Comparison of ENCODE assay signal across 31 mouse cellular contexts in genomic region chr17:47384064-47384463, GRCm38 (mm10). TPM values are rescaled to one million over a fixed set of nuclear protein-coding genes. Genes with fewer than 3 reads are reported as not detected.
DNase-seq lines count a peak whose midpoint lies in the region; ATAC-seq and TF ChIP-seq lines count a peak whose summit lies in the region.
"Had no signal": no experiment of that assay in that cellular context is flagged by ENCODE, and none has a peak within 500 bp of the region (broad histone marks: within the 10 kb centered on the region; RNA-seq: fewer than 3 reads in every experiment).

No protein-coding gene starts in this region.

- H3K27me3 ChIP-seq in heart, postnatal 0 days (ENCODE audit: control insufficient read depth, insufficient read depth, low read length), result no peaks in the 10 kb centered on the region
- H3K27me3 ChIP-seq in midbrain, postnatal 0 days (ENCODE audit: insufficient read depth, low read length), result no peaks in the 10 kb centered on the region
- no peaks in the 10 kb centered on the region for H3K27me3 ChIP-seq in midbrain, embryonic 10.5 days (ENCODE audit: low read depth, poor library complexity, severe bottlenecking)
- H3K27me3 ChIP-seq: embryonic facial prominence, embryonic 12.5 days; forebrain, embryonic 13.5 days; hindbrain, embryonic 13.5 days; kidney, embryonic 15.5 days had no signal

- intact Hi-C loops in left cerebral cortex, adult 2 months (cut with DNase I), result no loop called here
- intact Hi-C loops in left cerebral cortex, postnatal 4 days (cut with DNase I), result loop anchor here (10.0 kb wide), 1 partner anchor 221 kb away; no protein-coding TSS in a partner anchor

- no peaks in the 10 kb centered on the region for H3K4me1 ChIP-seq in heart, postnatal 0 days (ENCODE audit: control insufficient read depth, insufficient read depth)
- H3K4me1 ChIP-seq in midbrain, postnatal 0 days (ENCODE audit: insufficient read depth, low read length), result no peaks in the 10 kb centered on the region
- H3K4me1 ChIP-seq in midbrain, embryonic 10.5 days, result peaks cover 26% of the 10 kb centered on the region
- no peaks in the 10 kb centered on the region for H3K4me1 ChIP-seq in embryonic fibroblast, embryonic 13.5 days (ENCODE audit: control insufficient read depth, insufficient read depth, low read length)
- H3K4me1 ChIP-seq: embryonic facial prominence, embryonic 12.5 days; hindbrain, embryonic 13.5 days; liver, embryonic 13.5 days had no signal

- TF ChIP-seq EP300 in heart, postnatal 0 days (IDR thresholded peaks at IDR 0.05; ENCODE audit: low read depth), result no peak

- DNase-seq in heart, postnatal 0 days (ENCODE audit: low spot score), result no peak
- DNase-seq in heart, postnatal 4 days, result no peak
- DNase-seq in left cerebral cortex, adult 2 months (ENCODE audit: extremely low spot score in 1 of 2, low spot score in 2 of 2), result no peak
- no peak for DNase-seq in left cerebral cortex, postnatal 4 days
- DNase-seq in midbrain, postnatal 0 days (ENCODE audit: low spot score), result no peak
- no peak for DNase-seq in midbrain, embryonic 10.5 days (ENCODE audit: low spot score)
- DNase-seq in retina, embryonic 14.5 days (ENCODE audit: low spot score), result no peak
- DNase-seq: B cell, adult 2 months; cerebellum, adult 18-20 months; cerebellum, postnatal 25 days; gastrocnemius, postnatal 10 days; heart, postnatal 10 days; kidney, postnatal 4 days; liver, embryonic 13.5 days; lung, postnatal 10 days had no signal

- H3K9ac ChIP-seq in heart, postnatal 0 days (replicated peaks; ENCODE audit: low read depth, low read length), result no peak overlapping the region
- H3K9ac ChIP-seq in midbrain, postnatal 0 days (replicated peaks; ENCODE audit: low read length, poor library complexity, severe bottlenecking), result no peak overlapping the region
- H3K9ac ChIP-seq: embryonic facial prominence, embryonic 12.5 days; forebrain, embryonic 13.5 days; hindbrain, embryonic 13.5 days; kidney, embryonic 15.5 days; liver, embryonic 13.5 days; midbrain, embryonic 12.5 days had no signal

- no peak for TF ChIP-seq POLR2A in embryonic fibroblast, embryonic 13.5 days (IDR thresholded peaks at IDR 0.05; ENCODE audit: low read depth, low read length)

- peaks cover 24% of the 10 kb centered on the region for H3K36me3 ChIP-seq in heart, postnatal 0 days (replicated peaks; ENCODE audit: control insufficient read depth, insufficient read depth, low read length)
- peaks cover 8% of the 10 kb centered on the region; the same call in 1 of the 2 replicates for H3K36me3 ChIP-seq in midbrain, postnatal 0 days (ENCODE audit: insufficient read depth, low read length)
- H3K36me3 ChIP-seq in midbrain, embryonic 10.5 days, result peaks cover 33% of the 10 kb centered on the region

- 0 out of 2 replicates have a peak, but pooled peaks have one; percentile 3 for TF ChIP-seq CTCF in heart, postnatal 0 days (IDR thresholded peaks at IDR 0.05; ENCODE audit: low read depth)
- TF ChIP-seq CTCF in left cerebral cortex, adult 2 months (IDR thresholded peaks at IDR 0.05), result peak; percentile 14
- TF ChIP-seq CTCF in midbrain, postnatal 0 days (IDR thresholded peaks at IDR 0.05), result peak; percentile 19; the same call in 1 of the 2 replicates
- peak; percentile 19; the same call in 1 of the 2 replicates for TF ChIP-seq CTCF in embryonic fibroblast, embryonic 13.5 days (IDR thresholded peaks at IDR 0.05; ENCODE audit: borderline replicate concordance, insufficient read depth, low read length)

- H3K4me2 ChIP-seq in heart, postnatal 0 days (ENCODE audit: low read depth, low read length), result no peak overlapping the region
- H3K4me2 ChIP-seq in midbrain, postnatal 0 days (ENCODE audit: low read depth, low read length, poor library complexity, severe bottlenecking), result no peak overlapping the region
- H3K4me2 ChIP-seq: embryonic facial prominence, embryonic 12.5 days; forebrain, embryonic 13.5 days; heart, embryonic 11.5 days; hindbrain, embryonic 13.5 days; kidney, embryonic 15.5 days; liver, embryonic 13.5 days; midbrain, embryonic 12.5 days had no signal

- WGBS in heart, postnatal 0 days, result 91% methylated on average over 3 of the region's 3 CpGs
- 92% methylated on average over 3 of the region's 3 CpGs for WGBS in midbrain, postnatal 0 days
- WGBS in midbrain, embryonic 10.5 days, result 94% methylated on average over 3 of the region's 3 CpGs

- H3K9me3 ChIP-seq in heart, postnatal 0 days (replicated peaks; ENCODE audit: control insufficient read depth, low read length), result no peaks in the 10 kb centered on the region
- no peaks in the 10 kb centered on the region for H3K9me3 ChIP-seq in midbrain, postnatal 0 days (ENCODE audit: low read length)
- peaks cover 10% of the 10 kb centered on the region; the same call in 1 of the 2 replicates for H3K9me3 ChIP-seq in midbrain, embryonic 10.5 days (replicated peaks)
- H3K9me3 ChIP-seq: embryonic facial prominence, embryonic 12.5 days; forebrain, embryonic 13.5 days; hindbrain, embryonic 13.5 days; kidney, embryonic 15.5 days; limb, embryonic 10.5 days; liver, embryonic 13.5 days; midbrain, embryonic 12.5 days had no signal

- no peak overlapping the region for H3K27ac ChIP-seq in heart, postnatal 0 days (ENCODE audit: low read depth)
- H3K27ac ChIP-seq in left cerebral cortex, adult 2 months, result no peak overlapping the region
- H3K27ac ChIP-seq in midbrain, postnatal 0 days (ENCODE audit: low read depth, low read length), result no peak overlapping the region
- H3K27ac ChIP-seq in midbrain, embryonic 10.5 days (replicated peaks), result no peak overlapping the region
- H3K27ac ChIP-seq in embryonic fibroblast, embryonic 13.5 days (ENCODE audit: insufficient read depth, low read length), result no peak overlapping the region
- H3K27ac ChIP-seq: embryonic facial prominence, embryonic 12.5 days; forebrain, embryonic 13.5 days; hindbrain, embryonic 13.5 days; kidney, embryonic 15.5 days; limb, embryonic 10.5 days; liver, embryonic 13.5 days; midbrain, embryonic 12.5 days had no signal

- no peak for ATAC-seq in heart, postnatal 0 days (ENCODE audit: insufficient read depth, low read depth)
- ATAC-seq in midbrain, postnatal 0 days (ENCODE audit: low FRiP score), result no peak
- ATAC-seq: forebrain, embryonic 13.5 days; inflammation-experienced regulatory T-cells, adult 6 months had no signal

- no peak overlapping the region for H3K4me3 ChIP-seq in heart, postnatal 0 days (ENCODE audit: low read depth, low read length)
- H3K4me3 ChIP-seq in left cerebral cortex, adult 2 months, result no peak overlapping the region
- no peak overlapping the region for H3K4me3 ChIP-seq in midbrain, postnatal 0 days (ENCODE audit: low read depth, low read length)
- no peak overlapping the region for H3K4me3 ChIP-seq in midbrain, embryonic 10.5 days
- H3K4me3 ChIP-seq in embryonic fibroblast, embryonic 13.5 days (ENCODE audit: insufficient read depth, low read length), result no peak overlapping the region
- H3K4me3 ChIP-seq: embryonic facial prominence, embryonic 12.5 days; erythroblast, embryonic 14.5 days; forebrain, embryonic 13.5 days; hindbrain, embryonic 13.5 days; kidney, embryonic 15.5 days; limb, embryonic 10.5 days; liver, embryonic 13.5 days; midbrain, embryonic 12.5 days had no signal

RNA-seq across cellular contexts. Expression of gene Guca1b, which starts 1.1 kb away (rescaled TPM):
- total RNA-seq in heart, postnatal 0 days (2014; rRNA removed; ENCODE audit: low replicate concordance), result not detected in 2 replicates
- polyA plus RNA-seq in heart, postnatal 0 days (2015; fragmentation: Nextera tagmentation; extraction: Ambion mirVana), result 0.32 and 0.38 TPM in 2 replicates
- total RNA-seq in heart, postnatal 4 days (2021), result under 1 TPM in 1 of 2 experiments, not detected in 1; 0.17 TPM
- total RNA-seq in left cerebral cortex, adult 2 months (2021), result 1 to 10 TPM; 1.8 to 2.9 TPM
- total RNA-seq in left cerebral cortex, postnatal 4 days (2021), result under 1 TPM; 0.56 to 0.92 TPM
- total RNA-seq in midbrain, postnatal 0 days (2014; rRNA removed), result 0.52 TPM in 1 of 2 replicates, not detected in the other
- 0.31 and 0.33 TPM in 2 replicates for polyA plus RNA-seq in midbrain, postnatal 0 days (2015; fragmentation: Nextera tagmentation; extraction: Ambion mirVana)
- 1.2 and 2.2 TPM in 2 replicates for polyA plus RNA-seq in midbrain, embryonic 10.5 days (2016; fragmentation: Nextera tagmentation; extraction: Ambion mirVana)
- 0.32 TPM in 1 of 2 replicates, not detected in the other for polyA plus RNA-seq in embryonic fibroblast, embryonic 13.5 days (2011; ENCODE audit: insufficient read length, low read depth, missing spikeins)
- polyA plus RNA-seq: erythroblast, embryonic 14.5 days had no signal

RNA-seq across cellular contexts. Expression of gene Mrps10, which starts 15.4 kb away (rescaled TPM):
- 28.5 and 34.9 TPM in 2 replicates for total RNA-seq in heart, postnatal 0 days (2014; rRNA removed; ENCODE audit: low replicate concordance)
- polyA plus RNA-seq in heart, postnatal 0 days (2015; fragmentation: Nextera tagmentation; extraction: Ambion mirVana), result 81.7 and 87.3 TPM in 2 replicates
- 10 to 100 TPM; 31.9 to 35.4 TPM for total RNA-seq in heart, postnatal 4 days (2021)
- 10 to 100 TPM; 28.4 to 29.1 TPM for total RNA-seq in left cerebral cortex, adult 2 months (2021)
- 10 to 100 TPM; 32.8 to 37.8 TPM for total RNA-seq in left cerebral cortex, postnatal 4 days (2021)
- total RNA-seq in midbrain, postnatal 0 days (2014; rRNA removed), result 28.4 and 33.3 TPM in 2 replicates
- polyA plus RNA-seq in midbrain, postnatal 0 days (2015; fragmentation: Nextera tagmentation; extraction: Ambion mirVana), result 70.1 and 79.4 TPM in 2 replicates
- 83.8 and 84.2 TPM in 2 replicates for polyA plus RNA-seq in midbrain, embryonic 10.5 days (2016; fragmentation: Nextera tagmentation; extraction: Ambion mirVana)
- polyA plus RNA-seq in embryonic fibroblast, embryonic 13.5 days (2011; ENCODE audit: insufficient read length, low read depth, missing spikeins), result 51.8 and 54.7 TPM in 2 replicates

RNA-seq across cellular contexts. Expression of gene Guca1a, which starts 16.3 kb away (rescaled TPM):
- not detected in 2 replicates for total RNA-seq in heart, postnatal 0 days (2014; rRNA removed; ENCODE audit: low replicate concordance)
- polyA plus RNA-seq in heart, postnatal 0 days (2015; fragmentation: Nextera tagmentation; extraction: Ambion mirVana), result 0.86 and 1.0 TPM in 2 replicates
- under 1 TPM; 0.41 to 0.52 TPM for total RNA-seq in heart, postnatal 4 days (2021)
- not detected for total RNA-seq in left cerebral cortex, adult 2 months (2021)
- under 1 TPM; 0.56 to 0.76 TPM for total RNA-seq in left cerebral cortex, postnatal 4 days (2021)
- not detected in 2 replicates for total RNA-seq in midbrain, postnatal 0 days (2014; rRNA removed)
- 1.3 and 1.5 TPM in 2 replicates for polyA plus RNA-seq in midbrain, postnatal 0 days (2015; fragmentation: Nextera tagmentation; extraction: Ambion mirVana)
- 5.2 and 5.8 TPM in 2 replicates for polyA plus RNA-seq in midbrain, embryonic 10.5 days (2016; fragmentation: Nextera tagmentation; extraction: Ambion mirVana)
- 1.6 and 3.8 TPM in 2 replicates for polyA plus RNA-seq in embryonic fibroblast, embryonic 13.5 days (2011; ENCODE audit: insufficient read length, low read depth, missing spikeins)
- total RNA-seq: neutrophil, adult 5-6 weeks had no signal
- polyA plus RNA-seq: erythroblast, embryonic 14.5 days; inflammation-experienced regulatory T-cells, adult 6 months had no signal

RNA-seq across cellular contexts. Expression of gene AI661453, which starts 52.4 kb away (rescaled TPM):
- 1.3 and 1.8 TPM in 2 replicates for total RNA-seq in heart, postnatal 0 days (2014; rRNA removed; ENCODE audit: low replicate concordance)
- polyA plus RNA-seq in heart, postnatal 0 days (2015; fragmentation: Nextera tagmentation; extraction: Ambion mirVana), result 0.92 and 1.0 TPM in 2 replicates
- 1 to 10 TPM; 2.2 to 3.5 TPM for total RNA-seq in heart, postnatal 4 days (2021)
- under 1 TPM; 0.61 to 0.84 TPM for total RNA-seq in left cerebral cortex, adult 2 months (2021)
- total RNA-seq in left cerebral cortex, postnatal 4 days (2021), result under 1 TPM; 0.48 to 0.54 TPM
- total RNA-seq in midbrain, postnatal 0 days (2014; rRNA removed), result 0.19 and 0.93 TPM in 2 replicates
- polyA plus RNA-seq in midbrain, postnatal 0 days (2015; fragmentation: Nextera tagmentation; extraction: Ambion mirVana), result 0.13 and 0.19 TPM in 2 replicates
- 0.15 and 0.20 TPM in 2 replicates for polyA plus RNA-seq in midbrain, embryonic 10.5 days (2016; fragmentation: Nextera tagmentation; extraction: Ambion mirVana)
- polyA plus RNA-seq in embryonic fibroblast, embryonic 13.5 days (2011; ENCODE audit: insufficient read length, low read depth, missing spikeins), result 1.1 and 1.4 TPM in 2 replicates
- total RNA-seq: monocyte, adult 5-6 weeks had no signal
- polyA plus RNA-seq: erythroblast, embryonic 14.5 days; inflammation-experienced regulatory T-cells, adult 6 months had no signal

RNA-seq across cellular contexts. Expression of gene 1700001C19Rik, which starts 53.1 kb away (rescaled TPM):
- total RNA-seq in heart, postnatal 0 days (2014; rRNA removed; ENCODE audit: low replicate concordance), result 3.4 TPM in 1 of 2 replicates, not detected in the other
- 1.1 and 1.4 TPM in 2 replicates for polyA plus RNA-seq in heart, postnatal 0 days (2015; fragmentation: Nextera tagmentation; extraction: Ambion mirVana)
- under 1 TPM; 0.32 to 0.45 TPM for total RNA-seq in heart, postnatal 4 days (2021)
- not detected for total RNA-seq in left cerebral cortex, adult 2 months (2021)
- not detected for total RNA-seq in left cerebral cortex, postnatal 4 days (2021)
- 0.22 and 2.5 TPM in 2 replicates for total RNA-seq in midbrain, postnatal 0 days (2014; rRNA removed)
- 0.46 and 0.48 TPM in 2 replicates for polyA plus RNA-seq in midbrain, postnatal 0 days (2015; fragmentation: Nextera tagmentation; extraction: Ambion mirVana)
- 0.21 and 0.33 TPM in 2 replicates for polyA plus RNA-seq in midbrain, embryonic 10.5 days (2016; fragmentation: Nextera tagmentation; extraction: Ambion mirVana)
- 0.82 TPM in 1 of 2 replicates, not detected in the other for polyA plus RNA-seq in embryonic fibroblast, embryonic 13.5 days (2011; ENCODE audit: insufficient read length, low read depth, missing spikeins)
- total RNA-seq: adrenal gland, postnatal 36 days; gastrocnemius, postnatal 10 days; granulocyte monocyte progenitor cell, adult 5-6 weeks; heart, postnatal 10 days; left cerebral cortex, adult 8-10 months; monocyte, adult 5-6 weeks; neutrophil, adult 5-6 weeks had no signal
- polyA plus RNA-seq: erythroblast, embryonic 14.5 days; inflammation-experienced regulatory T-cells, adult 6 months; small intestine, adult 2 months had no signal
